Mouse (Mus musculus) megakaryocyte, embryonic 14.5 days (primary cell): Measurements from ENCODE around the gene Rab30.

Source experiments
- FLI1 ChIP-seq: IDR thresholded peaks from 2 replicates; pipeline ENCODE4 v1.6.1; 2012; ENCODE audit warnings: low read length, inconsistent platforms, mixed read lengths
- GATA1 ChIP-seq: IDR thresholded peaks from 3 replicates; pipeline ENCODE4 v1.6.1; 2012; ENCODE audit warnings: mixed read lengths, low read length, inconsistent platforms, borderline replicate concordance

DNA sequence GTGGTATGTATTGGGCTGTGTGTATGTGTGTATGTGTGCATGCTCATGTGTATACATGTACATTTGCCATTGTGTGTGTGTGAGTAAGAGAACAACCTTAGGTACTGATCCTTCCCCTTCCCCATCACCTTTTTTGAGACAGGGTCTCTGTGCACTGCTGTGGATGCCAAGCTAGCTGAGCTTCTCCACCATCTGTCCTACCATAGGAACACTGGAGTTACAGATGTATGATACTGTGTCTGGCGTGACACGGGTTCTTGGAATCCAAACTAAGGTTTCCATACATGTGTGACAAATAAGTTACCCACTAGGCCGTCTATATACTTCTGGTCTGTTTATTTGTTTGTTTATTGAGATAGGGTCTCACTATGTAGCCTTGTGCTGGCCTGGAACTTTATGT is 32.2 kb downstream of the Rab30 start:
- TF ChIP-seq GATA1 (no peak), FLI1 (no peak)
